Comparison of ENCODE assay signal across 18 mouse cellular contexts in genomic region chr5:43441306-43441705, GRCm38 (mm10).
DNase-seq lines count a peak whose midpoint lies in the region; ATAC-seq and TF ChIP-seq lines count a peak whose summit lies in the region.
"Had no signal": no experiment of that assay in that cellular context is flagged by ENCODE, and none has a peak within 500 bp of the region (broad histone marks: within the 10 kb centered on the region; RNA-seq: fewer than 3 reads in every experiment).

No protein-coding gene starts in this region.

- H3K27ac ChIP-seq in kidney, postnatal 0 days: no peak overlapping the region
- H3K27ac ChIP-seq: hindbrain, embryonic 10.5 days; macrophage; neural tube, embryonic 12.5 days had no signal

- H3K9ac ChIP-seq in kidney, postnatal 0 days (ENCODE audit: low read depth, low read length): no peak overlapping the region
- H3K9ac ChIP-seq: neural tube, embryonic 12.5 days had no signal

- H3K4me1 ChIP-seq in lung, adult 2 months (ENCODE audit: control insufficient read depth, insufficient read depth, low read length): 0 out of 2 replicates have a peak, but pooled peaks cover 2% of the 10 kb centered on the region
- no peaks in the 10 kb centered on the region for H3K4me1 ChIP-seq in kidney, postnatal 0 days (replicated peaks; ENCODE audit: insufficient read depth, low read length)
- H3K4me1 ChIP-seq: hindbrain, embryonic 10.5 days; neural tube, embryonic 12.5 days had no signal

- H3K9me3 ChIP-seq in kidney, postnatal 0 days (replicated peaks; ENCODE audit: low read length): no peaks in the 10 kb centered on the region
- H3K9me3 ChIP-seq: hindbrain, embryonic 10.5 days; neural tube, embryonic 12.5 days had no signal

- no peak for TF ChIP-seq CTCF in lung, adult 2 months (IDR thresholded peaks at IDR 0.05; ENCODE audit: insufficient read depth, low read length)
- TF ChIP-seq CTCF in kidney, postnatal 0 days (IDR thresholded peaks at IDR 0.05; ENCODE audit: low read depth): 0 out of 2 replicates have a peak, but pooled peaks have one; percentile 3

- no peak overlapping the region for H3K4me2 ChIP-seq in kidney, postnatal 0 days (ENCODE audit: low read length)
- H3K4me2 ChIP-seq: neural tube, embryonic 12.5 days had no signal

- H3K4me3 ChIP-seq in lung, adult 2 months (replicated peaks; ENCODE audit: extremely low read depth, low read depth, low read length): no peak overlapping the region
- no peak overlapping the region for H3K4me3 ChIP-seq in kidney, postnatal 0 days (replicated peaks; ENCODE audit: low read depth, low read length)
- H3K4me3 ChIP-seq: erythroblast, embryonic 14.5 days; hindbrain, embryonic 10.5 days; neural tube, embryonic 12.5 days had no signal

- no peaks in the 10 kb centered on the region for H3K27me3 ChIP-seq in kidney, postnatal 0 days (ENCODE audit: insufficient read depth, low read length)
- H3K27me3 ChIP-seq: CH12.LX; neural tube, embryonic 12.5 days had no signal

- no peak for TF ChIP-seq POLR2A in lung, adult 2 months (IDR thresholded peaks at IDR 0.05; ENCODE audit: borderline replicate concordance, extremely low read depth, low read depth, low read length)

- peak; percentile 47 to 53 for DNase-seq in lung, adult 18-20 months
- no peak for DNase-seq in lung, adult 2 months
- DNase-seq in heart, adult 9 months (ENCODE audit: low spot score in 2 of 2): peak; percentile 79 to 82
- no peak for DNase-seq in kidney, postnatal 0 days (ENCODE audit: low spot score)
- DNase-seq in lung, postnatal 25 days (ENCODE audit: low spot score): peak; percentile 48
- no peak for DNase-seq in adrenal gland, postnatal 4 days (ENCODE audit: low spot score in 2 of 2)
- DNase-seq: adrenal gland, adult 8-10 months; midbrain, embryonic 14.5 days; right cerebral cortex, adult 18-20 months; thymus, adult 2 months had no signal

- ATAC-seq in kidney, postnatal 0 days (replicated peaks; ENCODE audit: low FRiP score, low read depth): no peak
- ATAC-seq in erythroid progenitor cell, adult 5-6 weeks (replicated peaks; ENCODE audit: low FRiP score, poor library complexity, severe bottlenecking): no peak
- ATAC-seq in cerebellum, adult (ENCODE audit: insufficient number of reproducible peaks, low FRiP score, low TSS enrichment): no peak
- ATAC-seq: intestine, embryonic 16.5 days had no signal

- H3K36me3 ChIP-seq in kidney, postnatal 0 days (ENCODE audit: insufficient read depth, low read length): no peaks in the 10 kb centered on the region
- H3K36me3 ChIP-seq: hindbrain, embryonic 10.5 days; neural tube, embryonic 12.5 days had no signal

- 56% methylated on average over 3 of the region's 3 CpGs for WGBS in lung, adult 2 months
- 46% methylated on average over 3 of the region's 3 CpGs for WGBS in kidney, postnatal 0 days

Comparison
In these comparisons a context has a peak if more than half of its experiments do, and no peak if none do; other contexts are left out.
1. DNase-seq: peak in lung, adult 18-20 months (2 of 2), heart, adult 9 months (2 of 2) and lung, postnatal 25 days (single experiment); none in lung, adult 2 months (single experiment), kidney, postnatal 0 days (single experiment) and adrenal gland, postnatal 4 days (0 of 2).